Mouse (Mus musculus) midbrain, embryonic 10.5 days (tissue): ENCODE results near the gene Olfr288. TPM values are rescaled to one million over a fixed set of nuclear protein-coding genes. Genes with fewer than 3 reads are reported as not detected.

ENCODE experiments used
- DNase-seq: peaks from one replicate; pipeline ENCODE4 v3.0.0-alpha.2; 2017; ENCODE audit warnings: low spot score
- H3K27ac ChIP-seq: fragments of 300-500 bp; sonication (generic); replicated peaks from 2 replicates; pipeline ENCODE4 v1.5.1; 2016; ENCODE audit warnings: mild to moderate bottlenecking
- H3K27me3 ChIP-seq: fragments of 300-500 bp; sonication (generic); 2 replicates; pipeline ENCODE4 v1.6.1; 2016; ENCODE audit warnings: low read depth, mild to moderate bottlenecking; ENCODE audit not compliant: poor library complexity, severe bottlenecking
- H3K36me3 ChIP-seq: fragments of 300-500 bp; sonication (generic); 2 replicates; pipeline ENCODE4 v1.6.1; 2016; ENCODE audit warnings: mild to moderate bottlenecking, moderate library complexity
- H3K4me1 ChIP-seq: fragments of 300-500 bp; sonication (generic); 2 replicates; pipeline ENCODE4 v1.6.1; 2016
- H3K4me3 ChIP-seq: fragments of 300-500 bp; sonication (generic); 2 replicates; pipeline ENCODE4 v1.5.1; 2016; ENCODE audit warnings: mild to moderate bottlenecking, moderate library complexity
- H3K9me3 ChIP-seq: fragments of 300-500 bp; sonication (generic); replicated peaks from 2 replicates; pipeline ENCODE4 v1.6.1; 2016; ENCODE audit warnings: mild to moderate bottlenecking
- WGBS: fragments of 180-500 bp; shearing (Covaris S2); methylation state at CpG from one replicate; pipeline ENCODE4 v1.1.7; 2016; 5-methylcytosine and 5-hydroxymethylcytosine counted together
- polyA plus RNA-seq: library from polyadenylated mRNA; unstranded; fragments of >200 nt; fragmentation: Nextera tagmentation; extraction: Ambion mirVana; gene quantifications from 2 replicates; pipeline ENCODE4 v1.2.1, GENCODE M21; 2016

Gene Olfr288
- polyA plus RNA-seq, 1 experiment from 2014 or later = not detected

- no peak for DNase-seq
- 93% methylated on average over 1 of the region's 1 CpGs for WGBS
- Histone ChIP-seq H3K4me3 (no peak overlapping the region), H3K36me3 (no peaks in the 10 kb centered on the region), H3K4me1 (peaks cover 18% of the 10 kb centered on the region), H3K27me3 (no peaks in the 10 kb centered on the region), H3K9me3 (no peaks in the 10 kb centered on the region), H3K27ac (no peak overlapping the region)
These were observed 38.1 kb downstream of the Olfr288 start for GRCm38 (mm10) chr15:98157253-98157652.

- no peak for DNase-seq
- Histone ChIP-seq H3K9me3 (no peaks in the 10 kb centered on the region), H3K36me3 (no peaks in the 10 kb centered on the region), H3K4me3 (no peak overlapping the region), H3K27me3 (no peaks in the 10 kb centered on the region), H3K27ac (no peak overlapping the region), H3K4me1 (peaks cover 13% of the 10 kb centered on the region)
- WGBS = 77% methylated on average over 4 of the region's 4 CpGs
These were observed 39.4 kb downstream of the Olfr288 start for GRCm38 (mm10) chr15:98155944-98156343.

- Histone ChIP-seq H3K27me3 (no peaks in the 10 kb centered on the region), H3K4me3 (no peak overlapping the region), H3K9me3 (no peaks in the 10 kb centered on the region), H3K36me3 (no peaks in the 10 kb centered on the region), H3K27ac (no peak overlapping the region), H3K4me1 (peaks cover 7% of the 10 kb centered on the region)
- DNase-seq = no peak
- WGBS = 93% methylated on average over 5 of the region's 5 CpGs
These were observed 40.1 kb downstream of the Olfr288 start for GRCm38 (mm10) chr15:98155272-98155671.

- no peak for DNase-seq
- WGBS = 77% methylated on average over 3 of the region's 3 CpGs
- Histone ChIP-seq H3K36me3 (no peaks in the 10 kb centered on the region), H3K27me3 (no peaks in the 10 kb centered on the region), H3K4me3 (no peak overlapping the region), H3K27ac (no peak overlapping the region), H3K4me1 (peaks cover 4% of the 10 kb centered on the region), H3K9me3 (no peaks in the 10 kb centered on the region)
These were observed 40.7 kb downstream of the Olfr288 start for GRCm38 (mm10) chr15:98154631-98155030.

GRCm38 (mm10) chr15:98154146-98154545 lies 41.2 kb downstream of the Olfr288 start:
- H3K4me1 ChIP-seq = peaks cover 2% of the 10 kb centered on the region; the same call in 1 of the 2 replicates
- H3K4me3 ChIP-seq = no peak overlapping the region
- no peaks in the 10 kb centered on the region for H3K36me3 ChIP-seq
- no peaks in the 10 kb centered on the region for H3K9me3 ChIP-seq
- no peak for DNase-seq
- H3K27me3 ChIP-seq = no peaks in the 10 kb centered on the region
- 69% methylated on average over 4 of the region's 4 CpGs for WGBS
- no peak overlapping the region for H3K27ac ChIP-seq

- no peak overlapping the region for H3K4me3 ChIP-seq
- 37% methylated on average over 3 of the region's 3 CpGs for WGBS
- no peaks in the 10 kb centered on the region for H3K36me3 ChIP-seq
- H3K4me1 ChIP-seq = peaks cover 2% of the 10 kb centered on the region; the same call in 1 of the 2 replicates
- no peaks in the 10 kb centered on the region for H3K9me3 ChIP-seq
- H3K27ac ChIP-seq = no peak overlapping the region
- peak; percentile 30 for DNase-seq
- no peaks in the 10 kb centered on the region for H3K27me3 ChIP-seq
These were observed 41.7 kb downstream of the Olfr288 start for GRCm38 (mm10) chr15:98153625-98154024.

- Histone ChIP-seq H3K36me3 (no peaks in the 10 kb centered on the region), H3K4me3 (no peak overlapping the region), H3K9me3 (no peaks in the 10 kb centered on the region), H3K27ac (no peak overlapping the region), H3K27me3 (no peaks in the 10 kb centered on the region), H3K4me1 (peaks cover 2% of the 10 kb centered on the region; the same call in 1 of the 2 replicates)
- 73% methylated on average over 7 of the region's 7 CpGs for WGBS
- no peak for DNase-seq
These were observed 42.4 kb downstream of the Olfr288 start for GRCm38 (mm10) chr15:98152916-98153315.

- H3K4me1 ChIP-seq = peaks cover 18% of the 10 kb centered on the region
- H3K9me3 ChIP-seq = no peaks in the 10 kb centered on the region
- no peak overlapping the region for H3K27ac ChIP-seq
- no peaks in the 10 kb centered on the region for H3K36me3 ChIP-seq
- no peak for DNase-seq
- no peaks in the 10 kb centered on the region for H3K27me3 ChIP-seq
- WGBS = 83% methylated on average over 10 of the region's 10 CpGs
- no peak overlapping the region for H3K4me3 ChIP-seq
These were observed 46.2 kb downstream of the Olfr288 start for GRCm38 (mm10) chr15:98149166-98149602.

- Histone ChIP-seq H3K4me3 (no peak overlapping the region), H3K36me3 (no peaks in the 10 kb centered on the region), H3K9me3 (no peaks in the 10 kb centered on the region), H3K4me1 (peaks cover 16% of the 10 kb centered on the region), H3K27me3 (no peaks in the 10 kb centered on the region), H3K27ac (no peak overlapping the region)
- 88% methylated on average over 3 of the region's 3 CpGs for WGBS
- no peak for DNase-seq
These were observed 47.0 kb downstream of the Olfr288 start for GRCm38 (mm10) chr15:98148356-98148755.

GRCm38 (mm10) chr15:98145559-98146181 lies 49.7 kb downstream of the Olfr288 start:
- WGBS = under 1% methylated on average over 38 of the region's 38 CpGs
- Histone ChIP-seq H3K27me3 (no peaks in the 10 kb centered on the region), H3K4me1 (peaks cover 16% of the 10 kb centered on the region), H3K27ac (peak overlapping the region; percentile 94), H3K9me3 (no peaks in the 10 kb centered on the region), H3K36me3 (peaks cover 18% of the 10 kb centered on the region), H3K4me3 (peak overlapping the region; percentile 98)
- DNase-seq = peak; percentile 94

GRCm38 (mm10) chr15:98144861-98145507 lies 50.4 kb downstream of the Olfr288 start:
- peak; percentile 56 for DNase-seq
- Histone ChIP-seq H3K4me1 (peaks cover 16% of the 10 kb centered on the region), H3K9me3 (no peaks in the 10 kb centered on the region), H3K4me3 (peak overlapping the region; percentile 98), H3K27me3 (no peaks in the 10 kb centered on the region), H3K36me3 (peaks cover 25% of the 10 kb centered on the region), H3K27ac (peak overlapping the region; percentile 94)
- WGBS = under 1% methylated on average over 36 of the region's 36 CpGs

- 86% methylated on average over 10 of the region's 10 CpGs for WGBS
- Histone ChIP-seq H3K27ac (no peak overlapping the region), H3K9me3 (no peaks in the 10 kb centered on the region), H3K4me3 (no peak overlapping the region), H3K36me3 (peaks cover 47% of the 10 kb centered on the region), H3K27me3 (no peaks in the 10 kb centered on the region), H3K4me1 (peaks cover 16% of the 10 kb centered on the region)
- DNase-seq = no peak
These were observed 52.8 kb downstream of the Olfr288 start for GRCm38 (mm10) chr15:98142515-98142914.

- Histone ChIP-seq H3K27ac (no peak overlapping the region), H3K9me3 (no peaks in the 10 kb centered on the region), H3K27me3 (no peaks in the 10 kb centered on the region), H3K36me3 (peaks cover 63% of the 10 kb centered on the region), H3K4me3 (no peak overlapping the region), H3K4me1 (peaks cover 11% of the 10 kb centered on the region)
- DNase-seq = no peak
- 93% methylated on average over 5 of the region's 5 CpGs for WGBS
These were observed 54.5 kb downstream of the Olfr288 start for GRCm38 (mm10) chr15:98140809-98141208.
